Mouse (Mus musculus) forebrain, embryonic 13.5 days (tissue): ENCODE measurements around the gene Scamp1. TPM values are rescaled to one million over a fixed set of nuclear protein-coding genes. Genes with fewer than 3 reads are reported as not detected.
A peak's percentile ranks its signal among the peaks of the same experiment; 100 is the strongest.

ENCODE experiments used
- ATAC-seq: fragments of 200-750 bp; cut with Nextera tagmentation; 2 replicates; pipeline ENCODE4 v1.8.0; 2017
- H3K27ac ChIP-seq: fragments of 300-500 bp; sonication (generic); 2 replicates; pipeline ENCODE4 v1.5.1; 2015; ENCODE audit warnings: inconsistent platforms, mild to moderate bottlenecking, moderate library complexity
- H3K27me3 ChIP-seq: fragments of 300-500 bp; sonication (generic); 2 replicates; pipeline ENCODE4 v1.6.1; 2015; ENCODE audit warnings: mild to moderate bottlenecking, inconsistent platforms
- H3K36me3 ChIP-seq: fragments of 300-500 bp; sonication (generic); 2 replicates; pipeline ENCODE4 v1.6.1; 2015; ENCODE audit warnings: mild to moderate bottlenecking, inconsistent platforms; ENCODE audit not compliant: poor library complexity, severe bottlenecking
- H3K4me1 ChIP-seq: fragments of 300-500 bp; sonication (generic); 2 replicates; pipeline ENCODE4 v1.6.1; 2015; ENCODE audit warnings: inconsistent platforms
- H3K4me2 ChIP-seq: fragments of 300-500 bp; sonication (generic); 2 replicates; pipeline ENCODE4 v1.6.1; 2015; ENCODE audit warnings: inconsistent platforms, mild to moderate bottlenecking, moderate library complexity
- H3K4me3 ChIP-seq: fragments of 300-500 bp; sonication (generic); 2 replicates; pipeline ENCODE4 v1.5.1; 2015; ENCODE audit warnings: mild to moderate bottlenecking, inconsistent platforms
- H3K9ac ChIP-seq: fragments of 300-500 bp; sonication (generic); 2 replicates; pipeline ENCODE4 v1.6.1; 2015; ENCODE audit warnings: mild to moderate bottlenecking, inconsistent platforms
- H3K9me3 ChIP-seq: fragments of 300-500 bp; sonication (generic); replicated peaks from 2 replicates; pipeline ENCODE4 v1.6.1; 2016; ENCODE audit warnings: inconsistent platforms
- WGBS: fragments of 180-500 bp; shearing (Covaris S2); methylation state at CpG from one replicate; pipeline ENCODE4 v1.1.7; 2015; 5-methylcytosine and 5-hydroxymethylcytosine counted together
- polyA plus RNA-seq: library from polyadenylated mRNA; unstranded; fragments of >200 nt; fragmentation: Nextera tagmentation; extraction: Ambion mirVana; gene quantifications from 2 replicates; pipeline ENCODE4 v1.2.1, GENCODE M21; 2015

The Scamp1 gene
- polyA plus RNA-seq, 1 experiment from 2014 or later, result 65.2 TPM

DNA sequence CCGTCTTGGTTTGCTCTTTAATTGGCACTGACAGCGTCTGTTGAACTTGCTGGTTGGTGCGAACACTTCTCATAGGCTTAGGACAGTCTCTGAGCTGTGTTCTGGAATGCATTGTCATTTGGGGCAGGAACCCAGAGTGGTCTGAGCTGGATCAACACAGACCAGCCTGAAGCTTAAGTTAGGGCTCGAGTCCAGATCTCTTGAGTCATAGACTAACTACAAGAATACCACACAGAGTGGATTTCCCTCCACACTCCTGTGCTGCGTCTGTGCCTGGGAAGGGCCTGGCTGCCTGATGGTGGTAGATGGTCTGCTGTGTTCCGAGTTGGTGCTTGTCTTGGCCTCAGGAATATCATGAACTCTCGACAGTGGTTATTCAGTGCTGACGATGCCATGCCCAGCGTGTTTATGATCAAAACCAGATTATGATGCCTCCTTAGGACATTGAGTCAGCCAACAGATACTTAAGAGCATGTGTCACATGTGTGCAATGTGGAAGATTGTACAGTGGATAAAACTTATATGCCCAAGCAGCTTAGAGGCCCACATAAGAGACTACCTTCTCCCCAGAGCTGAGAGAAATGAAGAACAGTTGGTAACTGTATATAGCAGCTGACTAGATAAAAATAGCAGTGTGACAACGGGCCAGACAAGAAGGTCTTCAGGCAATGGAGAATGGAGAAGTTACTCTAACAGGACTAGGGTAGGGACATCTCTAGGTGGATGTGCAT is 100.8 kb downstream of the Scamp1 start:
- Histone ChIP-seq H3K4me1 (peaks cover 24% of the 10 kb centered on the region), H3K9ac (no peak overlapping the region), H3K36me3 (no peaks in the 10 kb centered on the region), H3K4me3 (no peak overlapping the region), H3K27me3 (no peaks in the 10 kb centered on the region), H3K4me2 (no peak overlapping the region), H3K27ac (no peak overlapping the region), H3K9me3 (no peaks in the 10 kb centered on the region)
- ATAC-seq, result no peak
- WGBS, result 89% methylated on average over 10 of the region's 10 CpGs

DNA sequence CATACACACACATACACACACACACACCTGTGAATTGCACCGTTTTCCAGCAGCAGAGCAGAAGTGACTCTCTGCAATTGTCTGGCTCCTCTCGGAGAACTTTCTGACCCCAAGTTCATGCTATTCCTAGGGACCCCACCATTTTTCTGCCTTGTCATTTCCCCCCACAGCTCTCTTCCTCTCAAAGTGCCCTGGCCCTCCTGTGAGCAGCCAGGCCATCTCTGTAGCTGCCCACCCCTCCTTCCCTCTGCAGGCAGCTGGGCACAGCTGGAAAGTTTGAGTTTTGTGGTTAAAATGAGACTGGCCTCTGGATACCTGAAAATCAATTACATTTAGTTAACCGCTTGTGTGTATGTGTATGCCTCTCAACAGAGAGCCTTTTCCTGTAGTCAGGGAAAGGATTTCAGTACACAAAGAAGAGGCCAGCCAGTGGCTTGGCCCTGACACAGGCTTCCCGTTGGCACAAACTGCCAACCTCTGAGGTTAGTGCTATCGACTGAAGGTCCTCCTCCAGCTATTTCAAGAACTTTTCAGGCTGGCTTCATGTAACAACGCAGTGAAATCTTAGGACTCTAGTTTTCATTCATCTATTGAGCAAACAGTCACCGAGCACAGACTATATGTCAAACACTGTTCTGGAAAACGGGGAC is 102.2 kb downstream of the Scamp1 start:
- H3K4me3 ChIP-seq, result no peak overlapping the region
- peaks cover 26% of the 10 kb centered on the region for H3K4me1 ChIP-seq
- no peak overlapping the region for H3K4me2 ChIP-seq
- no peak overlapping the region for H3K9ac ChIP-seq
- ATAC-seq, result no peak
- H3K9me3 ChIP-seq, result no peaks in the 10 kb centered on the region
- WGBS, result 89% methylated on average over 8 of the region's 8 CpGs
- H3K27me3 ChIP-seq, result no peaks in the 10 kb centered on the region
- H3K36me3 ChIP-seq, result no peaks in the 10 kb centered on the region
- no peak overlapping the region for H3K27ac ChIP-seq

DNA sequence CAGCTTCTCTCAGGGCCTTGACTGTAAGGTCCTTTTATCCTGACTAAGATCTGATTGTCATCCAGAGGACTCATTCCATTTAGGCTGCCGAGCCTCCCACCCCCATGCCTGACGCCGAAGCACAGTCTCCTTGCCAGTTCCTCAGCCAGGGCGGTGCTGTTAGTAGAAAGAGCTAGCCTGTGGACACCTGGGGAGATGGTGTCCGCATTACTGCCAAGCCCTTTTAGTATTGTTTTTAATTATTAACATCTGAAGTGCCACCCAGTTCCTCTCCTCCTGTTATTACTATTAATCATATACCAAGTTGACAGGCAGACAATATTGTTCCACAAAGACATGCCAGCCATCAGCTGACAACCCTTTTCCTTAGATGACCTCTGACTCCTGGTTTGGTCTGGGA is 103.6 kb downstream of the Scamp1 start:
- Histone ChIP-seq H3K4me2 (no peak overlapping the region), H3K27ac (no peak overlapping the region), H3K27me3 (no peaks in the 10 kb centered on the region), H3K9ac (no peak overlapping the region), H3K9me3 (no peaks in the 10 kb centered on the region), H3K4me3 (no peak overlapping the region), H3K36me3 (no peaks in the 10 kb centered on the region), H3K4me1 (peaks cover 15% of the 10 kb centered on the region)
- no peak for ATAC-seq
- 91% methylated on average over 5 of the region's 5 CpGs for WGBS

DNA sequence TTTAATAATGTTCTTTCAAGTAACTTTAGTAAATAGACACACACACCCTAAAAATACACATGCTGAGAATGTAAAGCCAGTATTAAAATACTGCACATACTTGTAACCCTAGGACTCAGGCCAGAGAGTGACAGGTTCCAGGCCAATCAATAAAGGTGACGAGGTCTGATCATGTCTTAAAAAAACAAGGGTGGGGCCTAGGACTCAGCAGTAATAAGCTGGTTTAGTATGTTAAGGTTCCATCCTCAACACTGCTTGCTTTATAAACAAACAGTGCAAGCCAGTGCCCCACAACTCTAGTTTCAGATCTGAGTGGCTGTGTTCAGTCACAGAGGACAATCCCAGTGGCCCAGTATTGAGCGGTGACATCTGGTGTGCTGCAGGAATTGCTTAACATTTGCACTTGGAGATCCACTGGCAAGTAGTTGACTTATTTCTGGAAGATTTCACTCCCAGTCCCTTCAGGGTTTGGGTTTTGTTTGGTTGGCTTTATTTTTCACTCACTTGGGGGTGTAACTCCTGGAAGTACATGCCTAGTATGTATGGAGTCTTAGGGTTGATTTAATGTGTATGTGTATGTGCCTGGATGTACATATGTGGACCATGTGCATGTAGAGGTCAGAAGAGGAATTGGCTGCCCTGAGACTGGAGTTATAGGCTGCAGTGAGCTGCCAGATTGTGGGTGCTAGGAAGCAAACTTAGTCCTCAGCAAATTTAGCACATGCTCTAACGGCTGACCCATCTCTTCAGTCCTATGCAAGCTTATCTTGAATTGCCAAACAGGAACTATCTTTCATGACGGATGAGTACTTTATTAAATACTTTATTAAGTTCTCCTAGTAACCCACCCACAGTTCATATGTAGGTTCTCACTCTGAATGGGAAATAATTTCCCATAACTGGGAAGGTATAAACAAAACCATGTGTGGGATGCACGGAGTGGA is 104.9 kb downstream of the Scamp1 start:
- Histone ChIP-seq H3K4me1 (peaks cover 10% of the 10 kb centered on the region), H3K27ac (no peak overlapping the region), H3K4me3 (no peak overlapping the region), H3K4me2 (no peak overlapping the region), H3K36me3 (no peaks in the 10 kb centered on the region), H3K9me3 (no peaks in the 10 kb centered on the region), H3K9ac (no peak overlapping the region), H3K27me3 (0 out of 2 replicates have a peak, but pooled peaks cover under 1% of the 10 kb centered on the region)
- ATAC-seq, result no peak
- 93% methylated on average over 5 of the region's 5 CpGs for WGBS

DNA sequence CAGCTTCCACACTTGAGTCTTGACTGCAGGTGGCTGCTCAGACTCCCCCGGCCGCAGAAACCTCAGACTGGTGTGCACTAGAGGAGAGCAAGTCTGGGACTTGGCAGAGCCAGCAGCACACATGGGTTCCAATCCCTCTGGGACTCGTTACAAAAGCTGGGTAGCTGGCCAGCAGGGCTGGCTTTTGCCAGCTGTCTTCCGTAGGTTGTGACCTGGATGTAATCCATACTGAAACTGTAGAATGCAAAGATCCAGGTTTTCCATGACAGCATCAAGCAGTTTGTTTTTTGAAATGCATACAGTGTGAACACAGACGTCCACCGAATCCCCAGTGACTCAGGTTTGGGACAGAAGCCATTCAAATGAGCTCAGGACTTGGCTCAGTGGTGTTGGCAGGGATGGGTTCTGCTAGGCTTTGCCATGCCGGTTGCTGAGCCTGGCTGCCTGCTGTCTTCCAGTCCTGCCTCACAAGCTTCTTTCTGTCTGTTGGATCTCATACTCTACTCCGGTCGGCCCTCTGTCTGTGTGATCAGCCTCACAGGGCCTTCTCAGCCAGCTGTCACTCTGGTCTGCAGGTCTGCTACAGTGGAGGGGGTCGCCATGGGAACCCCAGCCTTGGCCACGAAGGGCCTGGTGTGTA is 107.1 kb downstream of the Scamp1 start:
- Histone ChIP-seq H3K4me2 (no peak overlapping the region), H3K9ac (no peak overlapping the region), H3K4me1 (peaks cover 26% of the 10 kb centered on the region), H3K9me3 (no peaks in the 10 kb centered on the region), H3K4me3 (no peak overlapping the region), H3K27ac (0 out of 2 replicates have a peak overlapping the region, but pooled peaks have one; percentile 8), H3K27me3 (peaks cover 11% of the 10 kb centered on the region), H3K36me3 (no peaks in the 10 kb centered on the region)
- 54% methylated on average over 11 of the region's 11 CpGs for WGBS
- ATAC-seq, result peak; percentile 84

DNA sequence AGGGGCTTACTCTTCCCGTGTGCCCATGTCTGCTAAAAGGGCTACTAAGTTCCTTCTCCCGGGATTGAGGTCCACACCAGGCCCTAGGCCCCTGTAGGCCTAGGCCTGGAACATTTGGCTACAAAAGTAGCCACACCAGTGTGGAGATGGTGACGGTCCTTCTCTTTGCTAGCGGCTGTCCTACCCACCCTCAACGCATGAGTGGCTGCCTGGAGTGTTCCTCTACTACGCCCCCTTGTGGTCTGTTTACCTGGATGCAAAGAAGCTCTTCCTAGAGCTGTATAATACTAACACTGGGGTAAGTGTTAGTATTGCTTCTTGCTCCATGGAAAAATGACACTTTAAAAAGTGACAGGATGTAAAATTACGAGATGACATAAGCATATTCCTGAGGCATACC is 108.5 kb downstream of the Scamp1 start:
- no peak for ATAC-seq
- H3K9ac ChIP-seq, result no peak overlapping the region
- H3K4me2 ChIP-seq, result no peak overlapping the region
- H3K4me1 ChIP-seq, result peaks cover 36% of the 10 kb centered on the region
- H3K27me3 ChIP-seq, result peaks cover 22% of the 10 kb centered on the region
- no peak overlapping the region for H3K27ac ChIP-seq
- H3K36me3 ChIP-seq, result no peaks in the 10 kb centered on the region
- H3K9me3 ChIP-seq, result no peaks in the 10 kb centered on the region
- no peak overlapping the region for H3K4me3 ChIP-seq
- WGBS, result 58% methylated on average over 7 of the region's 7 CpGs

DNA sequence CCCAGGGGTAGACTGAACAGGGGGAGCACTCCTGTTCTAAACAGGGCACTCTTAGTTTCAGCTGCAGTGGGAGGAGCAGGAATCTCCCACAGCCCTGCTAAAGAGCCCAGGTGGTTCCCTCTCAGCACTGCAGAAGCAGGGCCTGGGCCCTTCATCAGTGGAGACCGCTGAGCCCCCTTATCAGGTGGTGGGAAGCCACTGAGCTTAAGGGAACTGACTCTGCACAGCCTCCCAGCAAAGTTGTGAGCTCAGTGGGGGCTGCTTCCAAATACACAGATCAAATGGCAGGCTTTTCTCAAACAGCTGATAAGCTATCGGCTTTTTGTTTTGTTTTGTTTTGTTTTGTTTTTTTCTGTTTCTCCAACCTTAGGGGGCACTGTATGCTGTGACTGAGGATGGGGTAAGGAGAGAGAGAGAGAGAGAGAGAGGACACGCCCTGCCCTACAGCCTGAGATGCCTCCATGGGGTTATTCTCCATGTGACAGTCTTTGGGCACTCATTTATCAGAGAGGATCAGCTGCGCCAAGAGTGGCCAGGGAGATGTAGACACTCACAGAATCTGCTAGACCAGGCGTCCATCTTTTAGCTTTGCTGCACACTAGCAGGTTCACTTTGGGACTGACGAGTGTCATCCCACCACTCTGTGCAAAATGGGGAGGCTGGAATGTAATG is 110.1 kb downstream of the Scamp1 start:
- H3K9me3 ChIP-seq, result no peaks in the 10 kb centered on the region
- peak overlapping the region; percentile 95 for H3K4me2 ChIP-seq
- H3K4me3 ChIP-seq, result no peak overlapping the region

DNA sequence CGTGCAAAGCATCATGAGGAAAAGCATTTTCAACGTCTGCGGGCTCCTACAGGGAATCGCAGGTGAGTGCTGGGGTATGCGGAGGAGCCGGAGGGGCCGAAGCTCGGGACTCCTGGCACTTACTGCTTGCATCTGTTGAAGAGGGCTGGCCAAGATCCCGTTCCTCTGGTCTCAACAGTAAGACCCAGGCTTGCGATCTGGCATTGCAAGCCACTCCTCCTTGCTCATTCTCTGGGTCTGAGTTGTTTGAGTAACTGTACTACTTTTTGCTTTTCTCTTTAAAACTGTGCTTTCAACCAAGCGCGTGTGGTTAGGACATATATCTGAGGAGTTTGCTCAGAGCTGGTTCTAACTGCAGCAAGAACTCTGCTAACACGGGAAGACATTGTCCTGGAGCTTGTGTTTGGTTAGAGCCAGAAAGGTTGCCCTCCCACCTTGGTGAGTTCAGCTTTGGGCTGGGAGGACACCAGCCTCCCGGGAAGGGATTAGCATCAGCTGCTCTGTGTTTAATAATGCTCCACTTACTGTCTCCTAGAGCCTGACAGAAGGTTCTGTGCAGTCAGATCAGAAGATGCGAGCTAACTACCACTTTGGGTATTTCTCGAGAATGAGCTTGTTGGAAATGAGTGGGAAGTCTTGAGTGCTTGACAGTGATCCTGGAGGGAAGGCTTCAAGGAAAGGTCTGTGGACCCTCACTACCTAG is 110.9 kb downstream of the Scamp1 start:
- peaks cover 39% of the 10 kb centered on the region for H3K4me1 ChIP-seq
- no peak for ATAC-seq
- peak overlapping the region; percentile 52 for H3K4me3 ChIP-seq
- peak overlapping the region; percentile 68 for H3K9ac ChIP-seq
- H3K27me3 ChIP-seq, result peaks cover 22% of the 10 kb centered on the region
- no peaks in the 10 kb centered on the region for H3K9me3 ChIP-seq
- H3K36me3 ChIP-seq, result no peaks in the 10 kb centered on the region
- no peak overlapping the region for H3K27ac ChIP-seq
- peak overlapping the region; percentile 95 for H3K4me2 ChIP-seq
- WGBS, result 13% methylated on average over 16 of the region's 16 CpGs

More for the DNA sequence above, 110.1 kb downstream of the Scamp1 start:
- no peak overlapping the region for H3K9ac ChIP-seq
- H3K36me3 ChIP-seq, result no peaks in the 10 kb centered on the region
- peaks cover 39% of the 10 kb centered on the region for H3K4me1 ChIP-seq
- no peak overlapping the region for H3K27ac ChIP-seq
- H3K27me3 ChIP-seq, result peaks cover 22% of the 10 kb centered on the region
- WGBS, result 62% methylated on average over 6 of the region's 6 CpGs
- no peak for ATAC-seq

DNA sequence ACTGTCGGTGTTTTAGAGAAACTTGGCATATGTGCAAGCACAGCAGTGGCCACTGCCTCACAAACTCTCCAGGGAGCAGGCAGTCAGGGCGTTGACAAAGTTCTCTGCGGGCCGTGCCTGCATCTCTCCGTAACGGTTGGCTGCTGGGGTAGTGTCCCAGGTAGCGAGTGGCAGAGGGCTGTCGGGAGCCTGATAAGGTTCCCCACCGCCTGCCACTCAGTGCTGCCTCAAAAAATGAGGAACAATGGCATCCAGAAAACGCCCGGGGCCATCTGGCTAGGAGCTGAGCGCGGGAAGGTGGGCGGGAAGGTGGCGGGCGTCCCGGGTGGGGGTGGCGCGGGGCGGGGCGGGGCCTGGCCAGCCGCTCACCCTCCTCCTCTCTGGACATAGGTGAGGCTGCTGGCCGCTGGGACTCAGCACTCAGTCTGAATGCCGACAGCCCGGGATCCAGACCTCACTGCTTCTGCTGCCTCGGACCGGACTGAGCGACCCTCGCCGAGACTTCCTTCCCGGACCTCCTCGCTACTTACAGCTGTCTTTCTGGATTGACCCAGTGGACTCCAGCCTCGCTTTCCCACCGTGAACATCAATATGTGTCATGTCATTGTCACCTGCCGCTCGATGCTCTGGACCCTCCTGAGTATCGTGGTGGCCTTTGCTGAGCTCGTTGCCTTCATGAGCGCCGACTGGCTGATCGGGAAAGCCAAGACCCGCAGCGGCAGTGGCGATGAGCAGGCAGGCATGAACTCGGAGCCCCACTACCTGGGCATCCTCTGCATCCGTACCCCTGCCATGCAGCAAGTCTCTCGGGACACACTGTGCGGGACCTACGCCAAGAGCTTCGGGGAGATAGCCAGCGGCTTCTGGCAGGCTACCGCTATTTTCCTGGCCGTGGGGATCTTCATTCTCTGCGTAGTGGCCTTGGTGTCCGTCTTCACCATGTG is 111.8 kb downstream of the Scamp1 start:
- Histone ChIP-seq H3K27me3 (peaks cover 22% of the 10 kb centered on the region), H3K27ac (no peak overlapping the region), H3K36me3 (no peaks in the 10 kb centered on the region), H3K9me3 (no peaks in the 10 kb centered on the region), H3K4me1 (peaks cover 39% of the 10 kb centered on the region), H3K4me2 (peak overlapping the region; percentile 95), H3K9ac (peak overlapping the region; percentile 68), H3K4me3 (peak overlapping the region; percentile 52)
- under 1% methylated on average over 47 of the region's 55 CpGs for WGBS
- ATAC-seq, result peak; percentile 38; the same call in 1 of the 2 replicates
